Mouse (Mus musculus) stomach, postnatal 0 days (tissue): Measurements from ENCODE around the gene Cep170.

Experiments
- CTCF ChIP-seq: IDR thresholded peaks from 2 replicates; pipeline ENCODE4 v1.5.1; 2016; ENCODE audit warnings: antibody characterized with exemption, low read depth, mild to moderate bottlenecking, moderate library complexity
- EP300 ChIP-seq: optimal IDR thresholded peaks from 2 replicates; pipeline ENCODE3; 2016; ENCODE audit warnings: antibody characterized with exemption

DNA sequence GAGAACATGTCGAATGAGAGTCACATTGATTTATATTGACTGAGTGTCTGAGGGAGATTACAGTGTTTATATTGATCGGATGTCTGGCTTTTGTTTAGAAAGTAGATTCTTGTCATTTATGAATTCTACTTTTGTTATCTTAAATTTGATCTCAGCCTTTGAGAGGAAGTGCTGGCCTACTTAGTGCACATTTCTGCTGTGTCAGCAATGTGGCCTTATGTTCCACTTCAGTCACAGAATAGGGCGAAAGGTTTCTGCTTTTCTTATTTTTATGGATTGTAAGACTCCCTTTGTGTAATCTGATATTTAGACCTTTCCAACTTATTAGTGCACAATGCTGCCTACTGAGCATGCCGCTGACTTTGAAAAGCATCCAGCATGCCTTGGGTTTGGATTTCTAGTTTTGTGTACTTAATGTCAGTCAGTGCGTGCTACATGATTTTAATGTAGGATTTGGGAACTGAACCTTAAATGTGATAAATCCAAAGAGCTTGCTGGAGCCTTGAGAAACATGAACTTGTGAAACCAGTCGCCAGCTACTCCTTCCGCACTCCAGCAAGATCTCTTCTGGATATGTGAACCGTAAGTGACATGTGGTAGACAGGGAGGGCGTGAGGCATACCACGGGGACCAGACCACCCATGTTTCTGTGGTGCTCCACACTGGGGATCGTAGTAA, 34.9 kb upstream of the Cep170 start:
- no peak for TF ChIP-seq CTCF
- TF ChIP-seq EP300: no peak
